Mouse (Mus musculus): ENCODE data around the gene Vps13c.

DNA sequence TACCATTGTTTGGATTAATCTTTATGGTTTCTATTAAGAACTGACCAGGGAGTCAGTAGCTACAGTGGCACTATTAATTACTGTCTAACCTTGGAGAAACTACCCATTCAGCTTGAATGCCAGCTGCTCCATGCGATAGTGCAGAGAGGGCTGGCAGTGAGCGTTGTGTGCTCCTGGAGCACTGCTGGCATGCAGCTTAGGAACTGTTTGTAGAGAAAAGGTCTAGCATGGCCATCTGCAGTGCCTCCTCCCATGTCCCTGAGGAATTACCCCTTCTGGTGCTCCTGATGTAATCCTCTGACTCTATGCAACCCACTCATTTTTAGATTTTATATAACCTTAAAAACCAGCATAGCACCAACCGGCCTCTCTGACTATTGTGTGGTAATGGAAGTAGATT, 7.4 kb downstream of the Vps13c start:
- TF ChIP-seq CTCF (IDR thresholded peaks at IDR 0.05; ENCODE audit: extremely low read depth, insufficient read length, insufficient replicate concordance, low read depth, low read length) (no peak), POLR2A (IDR thresholded peaks at IDR 0.05; ENCODE audit: low read depth, low read length) (no peak)
